In genomic region chr13:49308861-49309403, GRCm38 (mm10) we compare ENCODE assay signal across 8 mouse cellular contexts. TPM values are rescaled to one million over a fixed set of nuclear protein-coding genes. Genes with fewer than 3 reads are reported as not detected.
DNase-seq lines count a peak whose midpoint lies in the region; ATAC-seq lines count a peak whose summit lies in the region.

No protein-coding gene starts in this region.

- no peaks in the 10 kb centered on the region for H3K9me3 ChIP-seq in liver, embryonic 16.5 days (replicated peaks; ENCODE audit: control insufficient read depth, low read length)

- H3K4me3 ChIP-seq in liver, embryonic 16.5 days (ENCODE audit: low read depth, low read length), result peak overlapping the region; percentile 53

- peak overlapping the region; percentile 39 for H3K4me2 ChIP-seq in liver, embryonic 16.5 days (ENCODE audit: low read depth, low read length)

- H3K27ac ChIP-seq in liver, embryonic 16.5 days (ENCODE audit: low read length), result peak overlapping the region; percentile 63

- H3K4me1 ChIP-seq in liver, embryonic 16.5 days (ENCODE audit: control insufficient read depth, low read depth, low read length), result peaks cover 16% of the 10 kb centered on the region

- peak overlapping the region; percentile 28; the same call in 1 of the 2 replicates for H3K9ac ChIP-seq in liver, embryonic 16.5 days (ENCODE audit: low read depth, low read length)

- peak; percentile 30 for DNase-seq in adrenal gland, postnatal 14 days
- DNase-seq in adrenal gland, adult 18-20 months (ENCODE audit: low spot score in 2 of 2), result no peak
- DNase-seq in c-Kit-positive CD71-negative TER-119-negative erythroid progenitor cells, embryonic 14.5 days (ENCODE audit: low read depth), result peak; percentile 88
- DNase-seq in spleen, adult 18-20 months, result peak; percentile 64 to 67
- DNase-seq in right cerebral cortex, postnatal 36 days (ENCODE audit: low spot score in 2 of 2), result no peak
- DNase-seq in left cerebral cortex, postnatal 4 days, result no peak

- ATAC-seq in liver, embryonic 16.5 days (ENCODE audit: low read depth), result peak; percentile 19; the same call in 1 of the 2 replicates
- ATAC-seq in frontal cortex, adult (ENCODE audit: low TSS enrichment), result no peak

- H3K36me3 ChIP-seq in liver, embryonic 16.5 days (ENCODE audit: control insufficient read depth, insufficient read depth), result no peaks in the 10 kb centered on the region

- no peaks in the 10 kb centered on the region for H3K27me3 ChIP-seq in liver, embryonic 16.5 days (ENCODE audit: control insufficient read depth, insufficient read depth, low read depth, low read length)

- intact Hi-C loops in left cerebral cortex, postnatal 4 days (cut with DNase I), result no loop called here

- WGBS in liver, embryonic 16.5 days (ENCODE audit: insufficient replicate concordance), result 16% methylated on average over 16 of the region's 16 CpGs

RNA-seq across cellular contexts. Expression of gene Fgd3, which starts 11.2 kb away (rescaled TPM):
- total RNA-seq in adrenal gland, postnatal 14 days (2021), result 2.7 and 7.7 TPM in 2 replicates
- 1 to 10 TPM; 3.5 to 6.3 TPM for total RNA-seq in adrenal gland, adult 18-20 months (2021)
- polyA plus RNA-seq in liver, embryonic 16.5 days (2015; fragmentation: Nextera tagmentation; extraction: Ambion mirVana), result 0.67 and 0.70 TPM in 2 replicates
- 10 to 100 TPM; 19.8 to 27.2 TPM for total RNA-seq in left cerebral cortex, postnatal 4 days (2021)

RNA-seq across cellular contexts. Expression of gene Bicd2, which starts 32.5 kb away (rescaled TPM):
- total RNA-seq in adrenal gland, postnatal 14 days (2021), result 38.2 TPM in 2 replicates
- 10 to 100 TPM; 45.7 to 51.4 TPM for total RNA-seq in adrenal gland, adult 18-20 months (2021)
- 6.3 and 6.5 TPM in 2 replicates for polyA plus RNA-seq in liver, embryonic 16.5 days (2015; fragmentation: Nextera tagmentation; extraction: Ambion mirVana)
- 10 to 100 TPM; 56.6 to 57.2 TPM for total RNA-seq in left cerebral cortex, postnatal 4 days (2021)

Comparison
In these comparisons a context has a peak if more than half of its experiments do, and no peak if none do; other contexts are left out.
1. DNase-seq: peak in adrenal gland, postnatal 14 days (single experiment), c-Kit-positive CD71-negative TER-119-negative erythroid progenitor cells, embryonic 14.5 days (single experiment) and spleen, adult 18-20 months (2 of 2); none in adrenal gland, adult 18-20 months (0 of 2), right cerebral cortex, postnatal 36 days (0 of 2) and left cerebral cortex, postnatal 4 days (single experiment).